Mouse (Mus musculus) myocyte (in vitro differentiated cells): Measurements from ENCODE around the gene Dnaja1.

Source experiments
- CEBPB ChIP-seq: IDR thresholded peaks from 2 replicates; pipeline ENCODE4 v1.6.1; 2011; ENCODE audit warnings: mild to moderate bottlenecking, moderate library complexity; ENCODE audit not compliant: poor library complexity, insufficient read depth, severe bottlenecking
- E2F4 ChIP-seq: IDR thresholded peaks from one replicate; pipeline ENCODE4 v1.6.1; 2011; ENCODE audit warnings: mild to moderate bottlenecking, control low read depth, moderate library complexity; ENCODE audit not compliant: insufficient read depth
- MAX ChIP-seq: IDR thresholded peaks from one replicate; pipeline ENCODE4 v1.6.1; 2011; ENCODE audit warnings: low read depth, mild to moderate bottlenecking, control low read depth
- MYOD1 ChIP-seq, 3 experiments: IDR thresholded peaks; one replicate each; pipeline ENCODE4 v1.6.1; 2011; ENCODE audit warnings: control low read depth in 2 of 3, low read depth in 2 of 3, mild to moderate bottlenecking in 2 of 3, moderate library complexity in 1 of 3; ENCODE audit not compliant: insufficient read length in 2 of 3, control insufficient read depth in 1 of 3
- MYOG ChIP-seq, 3 experiments: IDR thresholded peaks; one replicate each; pipeline ENCODE4 v1.6.1; 2011; ENCODE audit warnings: control low read depth in 2 of 3, low read depth in 2 of 3, mild to moderate bottlenecking in 2 of 3; ENCODE audit not compliant: insufficient read length in 2 of 3, control insufficient read depth in 1 of 3, insufficient read depth in 1 of 3
- POLR2A ChIP-seq: IDR thresholded peaks from one replicate; pipeline ENCODE4 v1.6.1; 2011; ENCODE audit warnings: low read depth, mild to moderate bottlenecking, control low read depth, moderate library complexity; ENCODE audit not compliant: insufficient read length
- POLR2AphosphoS2 ChIP-seq: IDR thresholded peaks from one replicate; pipeline ENCODE4 v1.6.1; 2011; ENCODE audit warnings: low read depth, control low read depth; ENCODE audit not compliant: insufficient read length
- TCF12 ChIP-seq: IDR thresholded peaks from one replicate; pipeline ENCODE4 v1.6.1; 2011; ENCODE audit warnings: mild to moderate bottlenecking, control low read depth; ENCODE audit not compliant: poor library complexity, insufficient read depth, severe bottlenecking
- TCF3 ChIP-seq: IDR thresholded peaks from one replicate; pipeline ENCODE4 v1.6.1; 2011; ENCODE audit warnings: low read depth, control low read depth; ENCODE audit not compliant: insufficient read length

DNA sequence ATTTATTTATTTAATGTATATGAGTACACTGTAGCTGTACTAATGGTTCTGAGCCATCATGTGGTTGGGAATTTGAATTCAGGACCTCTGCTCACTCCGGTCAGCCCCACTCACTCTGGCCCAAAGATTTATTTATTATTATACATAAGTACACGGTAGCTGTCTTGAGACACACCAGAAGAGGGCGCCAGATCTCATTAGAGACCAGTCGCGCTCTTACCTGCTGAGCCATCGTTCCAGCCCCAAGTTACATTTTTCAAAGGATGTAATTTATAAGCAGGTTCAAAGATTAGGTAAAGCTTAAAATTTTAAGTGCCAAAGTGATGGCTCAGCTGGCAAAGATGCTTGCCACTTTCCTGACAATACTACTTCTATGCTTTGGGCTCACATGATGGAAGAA, 56.7 kb downstream of the Dnaja1 start:
- TF ChIP-seq POLR2A: no peak
- TF ChIP-seq TCF3: no peak
- TF ChIP-seq CEBPB: no peak
- no peak for TF ChIP-seq TCF12
- no peak for TF ChIP-seq MYOG (IDR thresholded peaks at IDR 0.05; ENCODE audit: control insufficient read depth in 1 of 3, insufficient read depth in 1 of 3, insufficient read length in 2 of 3, low read depth in 2 of 3)
- TF ChIP-seq E2F4: no peak
- TF ChIP-seq MAX: no peak
- no peak for TF ChIP-seq MYOD1 (IDR thresholded peaks at IDR 0.05; ENCODE audit: control insufficient read depth in 1 of 3, insufficient read length in 2 of 3, low read depth in 2 of 3)
- TF ChIP-seq POLR2AphosphoS2: no peak
